In the genomic region with DNA sequence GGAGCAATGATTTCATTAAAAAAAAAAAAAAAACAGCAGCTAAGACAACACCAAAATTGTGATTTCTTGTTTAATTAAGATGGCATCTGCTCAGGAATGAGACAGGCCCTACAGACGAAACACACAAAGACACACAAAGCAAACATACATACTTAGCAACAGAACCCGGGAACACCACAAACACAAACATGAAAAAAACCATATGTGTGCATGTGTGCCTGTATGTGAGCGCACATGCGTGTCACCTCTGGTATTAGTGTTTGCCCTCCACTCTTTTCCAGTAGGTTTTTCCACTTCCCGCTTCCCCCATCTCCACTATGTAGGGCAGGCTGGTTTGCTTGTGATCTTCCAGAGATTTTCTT, we compare ENCODE assay signal across 17 mouse cellular contexts.
"Had no signal": no experiment of that assay in that cellular context is flagged by ENCODE, and none has a peak within 500 bp of the region (broad histone marks: within the 10 kb centered on the region; RNA-seq: fewer than 3 reads in every experiment).

No protein-coding gene starts in this region.

- H3K4me3 ChIP-seq: hindbrain, embryonic 15.5 days; intestine, embryonic 15.5 days; kidney, embryonic 15.5 days; layer of hippocampus, adult 2 months; midbrain, embryonic 12.5 days; myocyte; neural tube, embryonic 13.5 days had no signal

- H3K27ac ChIP-seq: hindbrain, embryonic 15.5 days; intestine, embryonic 15.5 days; kidney, embryonic 15.5 days; layer of hippocampus, adult 2 months; liver, embryonic 14.5 days; midbrain, embryonic 12.5 days; neural tube, embryonic 13.5 days had no signal

- H3K4me2 ChIP-seq: hindbrain, embryonic 15.5 days; intestine, embryonic 15.5 days; kidney, embryonic 15.5 days; liver, embryonic 11.5 days; midbrain, embryonic 12.5 days; neural tube, embryonic 13.5 days had no signal

- H3K36me3 ChIP-seq: intestine, embryonic 15.5 days; kidney, embryonic 15.5 days; midbrain, embryonic 12.5 days; neural tube, embryonic 13.5 days had no signal

- H3K9ac ChIP-seq: hindbrain, embryonic 15.5 days; intestine, embryonic 15.5 days; kidney, embryonic 15.5 days; liver, embryonic 14.5 days; liver, postnatal 0 days; midbrain, embryonic 12.5 days; neural tube, embryonic 13.5 days had no signal

- ATAC-seq: intestine, embryonic 15.5 days; liver, postnatal 0 days; midbrain, embryonic 16.5 days had no signal

- DNase-seq: kidney, adult 18-20 months; layer of hippocampus, adult 9-11 months; liver, postnatal 0 days; retina, postnatal 1 day; right cerebral cortex, postnatal 25 days; spleen, adult 18-20 months; thymus, postnatal 25 days had no signal

- H3K9me3 ChIP-seq: hindbrain, embryonic 15.5 days; intestine, embryonic 15.5 days; kidney, embryonic 15.5 days; midbrain, embryonic 12.5 days; neural tube, embryonic 13.5 days had no signal

- H3K27me3 ChIP-seq: hindbrain, embryonic 15.5 days; intestine, embryonic 15.5 days; kidney, embryonic 15.5 days; midbrain, embryonic 12.5 days; neural tube, embryonic 13.5 days had no signal

- H3K4me1 ChIP-seq: hindbrain, embryonic 15.5 days; intestine, embryonic 15.5 days; midbrain, embryonic 12.5 days; neural tube, embryonic 13.5 days had no signal
